Mouse (Mus musculus) cerebellum, adult 8-10 months (tissue): ENCODE results near the gene 9330182L06Rik.
A peak's percentile ranks its signal among the peaks of the same experiment; 100 is the strongest.

Experiments used
- DNase-seq: peaks from one replicate; pipeline ENCODE4 v3.0.0; 2022

9330182L06Rik gene

GRCm38 (mm10) chr5:9265586-9266279, at the start of gene 9330182L06Rik:
Gene 9330182L06Rik, plus strand, starts transcription at chr5:9266118.
- DNase-seq, result peak; percentile 85

GRCm38 (mm10) chr5:9227456-9228008, 38.4 kb upstream of the 9330182L06Rik start:
- no peak for DNase-seq

- no peak for DNase-seq
Measured at GRCm38 (mm10) chr5:9264361-9264760, 1.6 kb upstream of the 9330182L06Rik start.

GRCm38 (mm10) chr5:9266280-9266923, 484 bp downstream of the 9330182L06Rik start:
- DNase-seq, result no peak

GRCm38 (mm10) chr5:9269666-9270065, 3.7 kb downstream of the 9330182L06Rik start:
- no peak for DNase-seq

- DNase-seq, result no peak
Measured at GRCm38 (mm10) chr5:9272976-9273375, 7.1 kb downstream of the 9330182L06Rik start.

GRCm38 (mm10) chr5:9295777-9296549, 30.0 kb downstream of the 9330182L06Rik start:
- no peak for DNase-seq

GRCm38 (mm10) chr5:9296550-9296928, 30.6 kb downstream of the 9330182L06Rik start:
- no peak for DNase-seq

- no peak for DNase-seq
Measured at GRCm38 (mm10) chr5:9326863-9327262, 60.9 kb downstream of the 9330182L06Rik start.

- no peak for DNase-seq
Measured at GRCm38 (mm10) chr5:9327528-9327927, 61.6 kb downstream of the 9330182L06Rik start.

- DNase-seq, result no peak
Measured at GRCm38 (mm10) chr5:9338756-9339510, 73.0 kb downstream of the 9330182L06Rik start.

- no peak for DNase-seq
Measured at GRCm38 (mm10) chr5:9339511-9340173, 73.7 kb downstream of the 9330182L06Rik start.

GRCm38 (mm10) chr5:9344581-9344980, 78.7 kb downstream of the 9330182L06Rik start:
- DNase-seq, result no peak

GRCm38 (mm10) chr5:9345038-9345617, 79.2 kb downstream of the 9330182L06Rik start:
- peak; percentile 54 for DNase-seq

GRCm38 (mm10) chr5:9345625-9346024, 79.7 kb downstream of the 9330182L06Rik start:
- DNase-seq, result no peak

GRCm38 (mm10) chr5:9346510-9346909, 80.6 kb downstream of the 9330182L06Rik start:
- no peak for DNase-seq

GRCm38 (mm10) chr5:9352163-9352562, 86.2 kb downstream of the 9330182L06Rik start:
- no peak for DNase-seq

- DNase-seq, result no peak
Measured at GRCm38 (mm10) chr5:9352646-9353045, 86.7 kb downstream of the 9330182L06Rik start.

GRCm38 (mm10) chr5:9354257-9354656, 88.3 kb downstream of the 9330182L06Rik start:
- no peak for DNase-seq

- DNase-seq, result no peak
Measured at GRCm38 (mm10) chr5:9358076-9358475, 92.2 kb downstream of the 9330182L06Rik start.

GRCm38 (mm10) chr5:9361982-9362661, 96.2 kb downstream of the 9330182L06Rik start:
- DNase-seq, result no peak
